Mouse (Mus musculus): ENCODE data around the gene Fggy. TPM values are rescaled to one million over a fixed set of nuclear protein-coding genes. Genes with fewer than 3 reads are reported as not detected.
A peak's percentile ranks its signal among the peaks of the same experiment; 100 is the strongest.

The Fggy gene
- total RNA-seq, 2 experiments from 2014 or later, result 5.6 to 7.1 TPM

DNA sequence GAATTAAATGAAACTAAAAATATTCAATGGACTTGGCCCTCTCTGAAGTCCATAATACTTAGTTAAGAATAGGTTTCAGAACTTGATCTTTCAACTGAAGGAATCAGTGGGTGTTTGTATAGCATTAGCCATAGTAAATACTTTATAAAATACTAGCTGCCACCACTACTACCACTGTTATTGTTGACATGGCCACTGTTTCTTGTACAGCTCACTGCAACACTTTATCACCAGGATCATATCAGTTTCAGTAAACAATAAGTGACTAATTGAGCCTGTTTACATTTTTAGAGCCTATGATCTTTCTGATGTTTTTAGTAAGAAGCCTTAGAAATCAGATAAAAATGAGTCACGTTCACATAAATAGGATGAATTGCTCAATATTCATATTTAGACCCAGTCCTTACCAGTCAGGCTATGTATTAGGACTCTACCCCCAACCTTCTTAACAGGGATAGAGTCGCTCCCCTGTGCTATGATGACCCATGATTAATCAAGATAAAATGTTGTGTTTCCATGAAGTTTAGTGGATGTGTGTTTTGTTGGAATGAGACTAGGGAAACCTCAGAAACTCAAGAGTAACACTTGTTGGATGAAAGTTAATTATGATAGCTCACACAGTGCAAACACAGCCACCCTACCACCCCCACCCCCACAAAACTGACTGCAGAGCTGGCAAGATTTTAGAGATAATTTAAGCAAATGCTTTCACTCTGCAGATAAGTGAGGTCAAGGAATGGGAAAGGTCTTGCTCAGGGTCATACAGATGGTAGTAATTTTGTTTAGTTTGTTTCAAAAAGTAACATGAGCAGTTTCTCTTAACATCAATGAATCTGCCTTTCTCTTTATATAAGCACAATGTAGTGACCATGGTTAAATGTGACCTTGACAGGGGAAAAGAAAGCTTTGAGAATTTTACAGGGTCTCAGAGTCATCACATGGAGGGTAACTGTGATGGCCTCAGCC, 352.7 kb downstream of the Fggy start:
- DNase-seq, result no peak

DNA sequence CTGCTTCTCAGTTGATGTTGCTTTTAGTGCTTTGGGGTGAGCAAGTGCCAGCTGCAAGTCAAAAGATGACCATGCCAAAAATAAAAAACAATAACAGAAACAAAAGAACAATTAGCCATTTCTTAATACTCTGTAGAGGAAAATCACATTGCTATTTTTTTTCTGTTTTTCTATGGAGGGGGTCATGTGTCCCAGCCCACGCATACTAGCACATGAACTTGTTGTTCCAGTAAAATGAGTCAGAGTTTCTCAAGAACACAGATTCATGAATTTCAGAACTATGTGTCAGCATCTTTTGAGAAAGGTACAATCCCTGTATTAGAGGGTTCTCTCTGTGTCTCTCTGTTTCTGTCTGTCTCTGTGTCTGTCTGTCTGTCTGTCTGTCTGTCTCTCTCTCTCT, 355.7 kb downstream of the Fggy start:
- DNase-seq, result no peak

DNA sequence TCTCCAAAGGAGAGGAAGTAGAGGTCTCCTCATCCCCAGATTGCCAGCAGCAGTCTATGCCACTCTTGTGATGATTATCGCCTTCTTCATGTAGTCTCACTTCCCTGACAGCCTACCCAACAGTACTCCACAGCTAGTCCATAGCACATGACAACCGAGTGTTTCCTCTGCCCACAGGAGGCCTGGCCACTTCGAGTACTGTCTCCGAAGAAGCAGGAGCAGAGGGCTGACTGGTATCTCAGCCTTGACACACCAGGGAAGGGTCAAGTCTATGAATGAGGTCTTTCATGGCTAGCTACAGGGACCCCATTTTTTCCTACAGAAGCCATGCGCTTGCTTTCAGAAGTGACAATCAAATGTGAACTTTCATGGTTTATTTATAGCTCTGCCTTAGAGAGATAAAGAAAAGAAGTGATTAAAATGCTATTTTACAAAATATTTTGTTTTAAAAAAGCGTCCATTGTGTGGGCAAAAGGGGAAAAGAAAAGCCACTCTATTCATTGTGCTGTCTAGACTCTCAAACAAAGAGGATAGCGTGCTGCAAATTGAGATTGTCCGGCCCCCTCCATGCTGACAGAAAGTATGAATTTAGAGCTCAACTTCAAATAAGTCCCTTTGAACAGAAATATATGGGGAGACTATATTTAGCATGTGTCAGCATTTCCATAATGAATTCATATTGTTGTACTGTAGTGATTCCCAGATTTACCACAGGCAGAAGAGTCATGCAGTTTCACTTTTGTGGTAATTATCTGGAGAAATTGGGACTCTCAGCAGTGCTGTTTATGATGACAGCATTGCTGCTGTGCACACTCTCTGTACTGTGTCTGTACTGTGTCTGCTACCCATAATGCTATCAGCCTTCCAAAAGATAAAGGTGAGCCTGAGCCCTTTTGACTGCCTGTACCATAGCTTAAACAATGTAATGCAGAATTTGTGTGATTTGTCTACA, 358.6 kb downstream of the Fggy start:
- DNase-seq, result no peak

DNA sequence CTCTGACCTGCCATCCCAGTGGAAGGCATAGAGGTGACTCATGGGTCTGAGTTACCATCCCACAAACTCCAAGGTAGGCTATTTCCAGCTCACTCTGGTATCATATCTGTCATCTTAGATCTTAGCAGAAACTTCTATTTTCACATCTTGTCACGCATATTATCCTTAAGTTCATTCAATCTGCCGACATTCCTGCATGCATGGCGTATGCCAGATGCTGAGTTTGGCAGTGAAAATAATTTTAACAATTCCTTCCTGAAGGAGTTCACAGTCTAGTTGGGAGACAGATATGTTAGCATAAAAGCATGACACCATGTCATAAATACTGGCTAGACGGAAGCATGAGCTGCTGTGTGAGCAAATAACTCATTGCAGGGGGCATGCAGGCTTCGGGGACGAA, 360.4 kb downstream of the Fggy start:
- DNase-seq, result no peak

GRCm38 (mm10) chr4:95920448-95920847, 363.1 kb downstream of the Fggy start:
- DNase-seq, result no peak

GRCm38 (mm10) chr4:95924210-95925184, 367.2 kb downstream of the Fggy start:
- DNase-seq, result peak; percentile 57

DNA sequence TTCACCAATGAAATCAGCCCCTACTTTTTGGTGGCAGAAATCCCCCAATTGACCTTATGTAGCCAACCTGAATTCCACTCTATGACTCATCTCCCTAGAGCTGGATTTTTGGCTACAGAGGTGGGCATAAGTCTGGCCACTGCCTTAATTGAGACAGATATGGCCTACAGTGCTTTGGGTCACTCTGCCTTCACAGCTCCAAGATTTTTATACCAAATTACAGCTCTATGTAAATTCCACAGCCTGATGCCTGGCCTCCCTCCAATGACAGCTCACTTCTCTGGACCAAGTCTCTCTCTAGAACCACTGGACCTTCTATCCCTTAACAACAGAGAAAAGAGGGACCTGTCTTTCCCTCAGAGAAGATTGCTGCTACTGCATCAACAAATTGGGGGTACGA, 371.5 kb downstream of the Fggy start:
- no peak for DNase-seq

- DNase-seq, result no peak
Measured at GRCm38 (mm10) chr4:95929936-95930335, 372.6 kb downstream of the Fggy start.

- DNase-seq, result no peak
Measured at GRCm38 (mm10) chr4:95931331-95931730, 374.0 kb downstream of the Fggy start.

GRCm38 (mm10) chr4:95933801-95934356, 376.6 kb downstream of the Fggy start:
- DNase-seq, result no peak

DNA sequence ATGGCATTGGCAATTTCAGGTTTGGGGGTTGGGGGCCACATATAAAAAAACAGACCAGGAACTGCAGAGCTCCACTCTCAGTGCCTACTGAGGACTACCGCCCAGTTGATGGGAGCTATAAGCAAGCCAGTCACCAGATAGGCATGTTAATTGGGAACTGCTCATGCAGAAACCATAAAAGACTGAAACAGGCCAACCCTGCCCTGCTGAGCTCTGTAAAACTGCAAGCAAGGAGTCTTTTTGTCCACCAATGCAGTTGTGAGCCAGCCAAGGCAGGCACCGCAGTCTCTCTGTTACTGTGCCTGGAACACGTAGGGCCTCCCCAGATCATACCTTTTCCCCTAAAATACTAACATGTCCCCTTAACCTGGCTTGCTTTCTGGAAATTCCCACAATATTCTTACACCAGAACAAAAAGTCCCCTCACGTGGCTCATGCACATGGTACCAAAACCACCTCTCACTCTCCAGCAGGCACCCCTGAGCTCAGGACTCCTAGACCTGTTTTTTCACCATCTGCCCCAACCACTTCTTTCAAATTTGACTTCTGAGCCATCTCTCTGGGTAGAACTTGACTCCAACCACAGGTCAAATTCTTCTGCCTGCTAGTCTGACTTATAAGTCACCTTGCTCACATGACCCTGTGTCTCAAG, 377.2 kb downstream of the Fggy start:
- no peak for DNase-seq

GRCm38 (mm10) chr4:95938701-95939100, 381.4 kb downstream of the Fggy start:
- no peak for DNase-seq

DNA sequence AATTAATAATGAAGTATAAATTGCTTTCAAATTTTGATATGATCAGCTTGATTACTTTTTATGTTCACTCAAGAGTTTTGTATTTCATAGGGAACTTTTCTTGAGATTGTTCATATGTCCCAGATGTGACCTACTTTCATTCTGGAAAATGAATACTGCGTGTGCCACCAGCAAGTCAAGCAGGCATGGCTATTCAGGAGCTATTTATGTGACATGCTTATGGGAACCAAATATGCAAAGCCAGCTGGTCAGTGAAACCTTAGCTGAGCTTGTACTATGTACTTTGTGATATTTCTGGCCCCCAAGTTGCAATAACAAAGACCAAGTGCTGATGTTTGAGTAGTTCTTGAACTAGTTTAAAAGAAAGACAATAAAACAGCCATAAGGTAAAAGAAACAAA, 390.6 kb downstream of the Fggy start:
- DNase-seq, result no peak

GRCm38 (mm10) chr4:95953328-95953727, 396.0 kb downstream of the Fggy start:
- DNase-seq, result no peak

- peak; percentile 88 for DNase-seq
Measured at GRCm38 (mm10) chr4:95966928-95967724, 409.8 kb downstream of the Fggy start, which contains the start of gene Hook1. TSS of gene Hook1 (plus strand) at chr4:95967240.

Data from gastrocnemius, postnatal 25 days (tissue).